Mouse (Mus musculus) cerebellum, adult 2 months (tissue): ENCODE data around the gene Mamdc4.

Experiments
- CTCF ChIP-seq: fragments of 200-500 bp; IDR thresholded peaks from 2 replicates; pipeline ENCODE4 v1.5.1; 2011; ENCODE audit warnings: low read depth, mild to moderate bottlenecking, control low read depth, low read length, moderate library complexity, borderline replicate concordance; ENCODE audit not compliant: insufficient read depth
- POLR2A ChIP-seq: fragments of 200-500 bp; IDR thresholded peaks from 2 replicates; pipeline ENCODE4 v1.6.1; 2011; ENCODE audit warnings: low read length, control low read depth, borderline replicate concordance; ENCODE audit not compliant: insufficient read depth

DNA sequence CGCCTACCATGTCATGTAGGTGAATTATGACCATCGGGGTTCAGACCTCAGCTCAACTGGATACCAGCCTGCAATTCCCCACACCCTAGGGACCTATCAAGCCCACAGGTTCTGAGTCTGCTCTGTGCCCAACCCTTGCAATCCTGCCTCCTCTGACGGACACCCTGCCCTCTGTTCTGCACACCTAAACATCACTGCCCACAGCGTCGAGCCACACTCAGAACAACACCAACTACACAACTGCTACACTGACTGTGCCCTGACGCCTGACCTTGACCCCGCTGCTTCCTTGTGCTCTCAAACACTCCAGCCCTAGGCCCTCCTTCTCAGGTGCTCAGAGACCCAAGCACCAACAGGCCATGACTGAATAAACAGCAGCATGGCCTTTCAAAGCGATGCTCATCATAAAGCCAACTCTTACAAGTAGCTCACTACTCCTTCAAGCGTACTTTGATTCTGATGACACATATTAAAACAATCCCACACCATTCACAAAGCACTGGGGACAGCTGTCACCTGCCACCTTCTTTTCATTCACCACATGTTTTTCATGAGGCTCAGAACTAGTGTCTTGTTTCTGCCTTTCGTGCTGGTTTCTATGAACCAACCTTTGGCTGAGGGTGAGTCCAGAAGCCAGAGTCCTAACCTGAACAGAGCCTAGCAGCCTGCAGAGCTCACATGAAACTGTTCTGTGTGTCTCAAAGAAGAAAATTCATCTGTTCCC lies 32.8 kb downstream of the Mamdc4 start:
- TF ChIP-seq POLR2A (no peak), CTCF (no peak)
